Mouse (Mus musculus): ENCODE data around the gene Olfr109.

DNA sequence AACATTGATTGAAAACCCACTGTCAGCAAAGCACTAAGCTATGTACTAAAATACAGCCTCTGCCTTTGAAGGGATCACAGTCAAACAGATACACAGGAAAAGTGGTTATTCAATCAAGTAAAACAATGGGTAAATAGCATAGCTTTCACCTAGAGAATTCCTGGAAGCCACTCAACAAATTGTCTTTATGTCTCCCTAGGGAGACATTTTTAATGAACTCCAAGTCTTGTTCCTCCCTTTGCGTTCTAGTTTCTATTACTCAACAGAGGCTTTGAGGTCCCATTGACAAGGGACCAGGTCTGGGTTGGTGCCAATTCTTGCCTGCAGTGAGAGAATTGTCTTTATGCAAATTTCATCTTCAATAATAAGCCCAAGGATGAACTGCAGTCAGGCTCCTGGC is 13.5 kb upstream of the Olfr109 start, which contains the start of gene Olfr108:
- TF ChIP-seq POLR2A (IDR thresholded peaks at IDR 0.05; ENCODE audit: low read depth, low read length) (no peak), CTCF (IDR thresholded peaks at IDR 0.05; ENCODE audit: extremely low read depth, insufficient read depth, insufficient read length, insufficient replicate concordance) (no peak)
